Mouse (Mus musculus) lung, postnatal 14 days (tissue): ENCODE results near the gene Elob.

ENCODE experiments used
- DNase-seq: peaks from one replicate; pipeline ENCODE4 v3.0.0; 2021

Gene Elob

GRCm38 (mm10) chr17:23823018-23823417, 5.9 kb downstream of the Elob start:
- no peak for DNase-seq

GRCm38 (mm10) chr17:23822094-23822493, 6.8 kb downstream of the Elob start:
- DNase-seq: no peak

GRCm38 (mm10) chr17:23820731-23821130, 8.2 kb downstream of the Elob start:
- no peak for DNase-seq

- DNase-seq: no peak
Measured at GRCm38 (mm10) chr17:23819235-23819634, 9.7 kb downstream of the Elob start.

GRCm38 (mm10) chr17:23818579-23818978, 10.4 kb downstream of the Elob start:
- DNase-seq: no peak

GRCm38 (mm10) chr17:23815641-23816040, 13.3 kb downstream of the Elob start:
- no peak for DNase-seq

- no peak for DNase-seq
Measured at GRCm38 (mm10) chr17:23807918-23808317, 21.0 kb downstream of the Elob start.

GRCm38 (mm10) chr17:23806867-23807266, 22.1 kb downstream of the Elob start:
- DNase-seq: peak; percentile 32

GRCm38 (mm10) chr17:23804426-23805085, 24.4 kb downstream of the Elob start:
- DNase-seq: no peak

- peak; percentile 83 for DNase-seq
Measured at GRCm38 (mm10) chr17:23803366-23804041, 25.4 kb downstream of the Elob start.

- peak; percentile 96 for DNase-seq
Measured at GRCm38 (mm10) chr17:23802746-23803365, 26.1 kb downstream of the Elob start.

GRCm38 (mm10) chr17:23801627-23802026, 27.3 kb downstream of the Elob start:
- no peak for DNase-seq

GRCm38 (mm10) chr17:23797316-23797715, 31.6 kb downstream of the Elob start:
- no peak for DNase-seq

GRCm38 (mm10) chr17:23795323-23795722, 33.6 kb downstream of the Elob start:
- DNase-seq: no peak

- DNase-seq: no peak
Measured at GRCm38 (mm10) chr17:23791079-23791357, 37.9 kb downstream of the Elob start.

- DNase-seq: peak; percentile 66
Measured at GRCm38 (mm10) chr17:23790269-23791078, 38.5 kb downstream of the Elob start, which contains the start of gene Srrm2. Gene Srrm2 (plus strand): TSS chr17:23790532.

- no peak for DNase-seq
Measured at GRCm38 (mm10) chr17:23789749-23790268, 39.1 kb downstream of the Elob start.

- DNase-seq: no peak
Measured at GRCm38 (mm10) chr17:23788973-23789372, 40.0 kb downstream of the Elob start.

- no peak for DNase-seq
Measured at GRCm38 (mm10) chr17:23786510-23786931, 42.4 kb downstream of the Elob start.

GRCm38 (mm10) chr17:23785561-23786471, 43.1 kb downstream of the Elob start, which contains the start of gene Flywch2:
Gene Flywch2 (minus strand): TSS chr17:23786081.
- peak; percentile 74 for DNase-seq

- DNase-seq: no peak
Measured at GRCm38 (mm10) chr17:23783352-23783751, 45.6 kb downstream of the Elob start.

GRCm38 (mm10) chr17:23778447-23778846, 50.5 kb downstream of the Elob start:
- no peak for DNase-seq
